Mouse (Mus musculus): ENCODE measurements around the gene Msn. TPM values are rescaled to one million over a fixed set of nuclear protein-coding genes. Genes with fewer than 3 reads are reported as not detected.
"Not testable (repeated sequence)": the region's sequence is repeated elsewhere in the genome, so short reads cannot be mapped to it uniquely, and the experiment has no call there.

Msn gene
- total RNA-seq, 2 experiments from 2014 or later, result 219 to 224 TPM

GRCm38 (mm10) chrX:96135581-96135980 is 39.7 kb downstream of the Msn start:
- intact Hi-C loops (cut with DNase I), result no loop called here
- DNase-seq, result no peak

DNA sequence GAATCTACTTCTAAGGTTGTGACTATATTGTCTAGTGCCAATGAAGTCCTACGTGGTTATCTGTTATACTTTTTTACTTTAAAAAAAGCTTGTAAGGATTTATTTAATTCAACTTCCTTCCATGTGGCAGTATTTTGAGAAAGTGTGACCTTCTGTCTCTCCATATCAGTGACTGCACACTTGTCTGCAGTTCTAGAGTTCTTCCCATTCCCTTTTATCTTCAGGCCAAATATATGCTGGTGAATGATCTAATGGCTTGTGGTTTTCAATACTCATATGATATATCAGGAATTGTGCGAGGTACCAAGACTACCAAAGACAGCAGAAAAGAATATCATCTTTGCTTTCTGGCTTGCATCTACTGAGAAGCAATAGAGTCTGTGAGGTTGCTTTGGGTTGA is 43.4 kb downstream of the Msn start:
- no peak for DNase-seq
- intact Hi-C loops (cut with DNase I), result no loop called here

GRCm38 (mm10) chrX:96144960-96145488 is 49.2 kb downstream of the Msn start:
- no peak for DNase-seq
- intact Hi-C loops (cut with DNase I), result loop anchor here (5.0 kb wide), 1 partner anchor 123 kb away; no protein-coding TSS in a partner anchor

DNA sequence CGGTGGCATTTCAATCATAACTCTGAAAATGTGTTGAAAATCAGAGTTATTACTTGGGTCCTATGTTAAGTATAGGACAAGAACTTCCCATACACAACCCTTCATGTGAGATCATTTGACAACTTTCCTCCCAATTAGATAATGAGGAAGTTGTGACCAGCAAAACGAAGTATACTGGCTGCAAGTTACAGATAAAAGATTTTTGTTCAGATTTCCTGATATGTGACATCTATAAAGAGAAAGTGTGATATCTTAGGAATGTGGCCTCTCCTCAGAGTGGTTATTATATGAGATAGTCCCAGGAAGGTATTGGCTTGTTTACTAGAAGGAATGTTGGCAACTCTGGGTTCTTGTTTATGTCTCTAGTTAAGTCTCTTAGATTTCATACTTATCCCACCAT is 52.4 kb downstream of the Msn start:
- intact Hi-C loops (cut with DNase I), result loop anchor here (5.0 kb wide), 1 partner anchor 126 kb away; no protein-coding TSS in a partner anchor
- DNase-seq, result no peak

GRCm38 (mm10) chrX:96153362-96153761 is 57.5 kb downstream of the Msn start:
- no peak for DNase-seq
- intact Hi-C loops (cut with DNase I), result no loop called here

DNA sequence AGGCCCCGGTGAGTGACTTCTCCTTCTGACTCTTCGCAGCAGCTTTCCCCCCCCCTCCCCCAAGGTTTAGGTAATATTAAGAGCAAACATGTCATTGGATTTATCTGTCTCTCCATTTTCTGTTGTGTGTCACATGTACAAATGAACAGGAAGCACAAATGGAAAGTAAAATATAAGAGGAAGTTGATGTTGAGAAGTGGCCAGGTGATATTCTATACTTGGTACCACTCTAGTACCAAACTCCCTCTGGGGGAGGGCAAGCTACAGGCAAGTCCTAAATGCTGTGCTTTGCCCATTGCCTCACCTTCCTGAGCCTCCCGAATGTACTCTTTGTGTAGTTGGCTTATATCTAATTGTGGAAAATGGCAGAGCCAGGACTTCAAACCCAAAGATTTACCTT is 62.1 kb downstream of the Msn start:
- intact Hi-C loops (cut with DNase I), result no loop called here
- no peak for DNase-seq

GRCm38 (mm10) chrX:96162571-96162970 is 66.7 kb downstream of the Msn start:
- intact Hi-C loops (cut with DNase I), result no loop called here
- DNase-seq, result peak; percentile 26 to 48

GRCm38 (mm10) chrX:96171645-96172388 is 76.0 kb downstream of the Msn start:
- intact Hi-C loops (cut with DNase I), result loop anchor here (10.0 kb wide), 1 partner anchor 703 kb away; no protein-coding TSS in a partner anchor
- DNase-seq, result no peak

GRCm38 (mm10) chrX:96178437-96178836 is 82.6 kb downstream of the Msn start:
- peak; percentile 38 to 56 for DNase-seq
- intact Hi-C loops (cut with DNase I), result loop anchor here (1.0 to 10.0 kb wide), 3 partner anchors 159 to 696 kb away; no protein-coding TSS in a partner anchor

DNA sequence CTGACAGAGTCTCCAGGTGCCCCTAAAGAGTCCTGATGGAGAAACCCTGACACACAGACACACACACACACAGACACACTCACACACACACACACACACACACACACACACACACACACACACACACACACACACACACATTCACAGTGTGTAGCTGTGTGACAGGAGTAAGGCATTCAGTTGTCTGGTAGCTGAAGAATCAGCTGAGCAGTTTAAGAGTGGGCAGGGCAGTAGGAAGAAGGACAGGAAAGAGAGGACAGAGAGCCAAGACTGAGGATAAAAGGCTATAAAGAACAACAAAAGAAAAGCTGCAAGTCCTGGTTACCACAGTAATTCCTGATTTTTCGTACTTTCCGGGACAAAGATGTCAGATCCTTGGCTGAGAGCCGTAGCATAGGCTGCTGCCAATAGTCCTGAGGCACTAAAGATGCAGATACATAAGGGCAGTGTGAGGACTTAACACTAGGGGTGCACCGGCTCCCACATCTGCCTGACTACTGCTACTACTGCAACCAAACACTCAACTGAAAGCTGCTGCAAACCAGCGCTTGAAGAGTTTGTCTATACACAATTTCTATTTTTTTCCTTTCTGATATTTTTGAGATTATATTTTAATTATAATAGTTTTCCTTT is 88.4 kb downstream of the Msn start:
- DNase-seq, result peak in 1 of 2 experiments; percentile 6
- intact Hi-C loops (cut with DNase I), result no loop called here

DNA sequence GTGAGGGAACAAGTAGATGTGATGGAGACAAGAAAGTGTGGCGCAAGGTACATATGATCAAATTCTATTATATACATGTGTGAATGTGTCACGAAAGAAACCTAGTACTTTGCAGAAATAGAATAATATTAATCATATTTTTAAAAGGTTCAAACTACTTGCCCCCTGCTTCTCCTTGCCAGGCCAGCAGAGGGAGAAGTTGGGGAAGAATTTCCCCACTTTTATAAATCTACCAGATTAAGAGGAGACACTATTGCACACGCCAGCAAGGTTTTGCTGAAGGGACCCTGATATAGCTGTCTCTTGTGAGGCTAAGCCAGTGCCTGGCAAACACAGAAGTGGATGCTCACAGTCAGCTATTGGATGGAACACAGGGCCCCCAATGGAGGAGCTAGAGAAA is 109.3 kb downstream of the Msn start:
- intact Hi-C loops (cut with DNase I); DNase-seq: not testable (repeated sequence)

DNA sequence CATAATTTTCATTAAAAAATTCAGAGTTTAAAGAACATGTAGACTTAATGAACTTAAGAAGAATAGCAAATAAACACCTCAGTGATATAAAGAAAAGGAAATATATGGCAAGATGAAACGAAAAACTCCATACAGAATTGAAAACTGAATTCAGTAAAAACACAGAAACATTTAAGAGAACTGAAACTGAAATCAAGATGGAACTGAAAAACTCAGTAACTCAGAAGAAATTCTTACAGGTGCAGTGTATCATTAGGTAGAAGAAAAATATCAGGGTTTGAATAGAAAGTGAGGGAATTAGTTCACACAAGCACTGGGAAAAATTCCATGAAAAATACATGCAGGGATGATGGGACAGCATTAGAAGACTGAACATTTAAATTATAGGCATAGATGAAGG is 111.0 kb downstream of the Msn start:
- DNase-seq, result no peak
- intact Hi-C loops (cut with DNase I), result no loop called here

DNA sequence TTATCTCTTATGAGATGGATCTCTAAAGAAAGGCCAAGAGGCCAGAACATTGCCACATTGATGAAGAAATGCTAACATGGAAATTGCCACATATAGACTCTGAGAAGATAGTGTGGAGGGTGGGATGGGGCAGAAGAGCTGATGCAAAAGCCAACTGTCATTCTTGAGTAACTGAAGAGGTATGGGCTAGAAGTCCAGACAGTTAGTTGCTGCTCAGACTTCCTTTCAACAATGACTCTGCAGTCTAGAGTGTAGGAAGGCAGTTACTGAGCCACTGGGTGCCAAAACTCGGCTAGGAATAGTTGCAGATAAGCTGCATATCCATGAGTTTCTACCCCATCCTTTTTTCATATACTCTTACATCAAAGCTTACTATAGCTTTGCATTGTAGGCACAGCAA is 122.2 kb downstream of the Msn start:
- DNase-seq, result no peak
- intact Hi-C loops (cut with DNase I), result no loop called here

Other genes with a start within 250 kb of the Msn start
- gene Las1l, start 139.1 kb upstream of the Msn start, total RNA-seq (2021), result 10 to 100 TPM; 35.2 to 35.4 TPM
- gene Vsig4, start 197.4 kb downstream of the Msn start, total RNA-seq (2021), result under 1 TPM; 0.29 to 0.42 TPM